Mouse (Mus musculus) frontal cortex, postnatal 14 days (tissue): ENCODE data around the gene Lkaaear1.

Experiments used
- DNase-seq, 2 experiments: peaks; one replicate each; pipeline ENCODE4 v3.0.0; 2022; ENCODE audit warnings: low spot score in 2 of 2

Gene Lkaaear1

DNA sequence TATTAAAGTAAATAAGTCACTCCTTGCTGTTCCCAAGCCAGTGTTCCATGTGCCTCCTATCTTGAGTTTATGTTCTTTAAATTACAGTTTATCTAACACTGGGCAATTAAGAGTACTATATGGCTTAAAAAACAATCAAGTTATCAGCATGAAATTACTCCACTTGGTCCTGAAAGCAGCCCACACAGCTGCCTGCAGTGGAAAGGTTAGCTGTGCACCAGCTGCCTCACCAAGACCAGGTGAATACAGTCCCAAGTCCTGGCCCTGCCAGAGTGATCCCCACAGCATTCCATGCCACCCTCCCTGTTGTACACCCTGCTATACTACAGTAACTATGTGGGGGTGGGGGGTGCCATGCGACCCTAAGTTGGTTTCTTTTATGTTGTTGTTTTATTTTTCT lies 44.7 kb downstream of the Lkaaear1 start:
- DNase-seq, result no peak

DNA sequence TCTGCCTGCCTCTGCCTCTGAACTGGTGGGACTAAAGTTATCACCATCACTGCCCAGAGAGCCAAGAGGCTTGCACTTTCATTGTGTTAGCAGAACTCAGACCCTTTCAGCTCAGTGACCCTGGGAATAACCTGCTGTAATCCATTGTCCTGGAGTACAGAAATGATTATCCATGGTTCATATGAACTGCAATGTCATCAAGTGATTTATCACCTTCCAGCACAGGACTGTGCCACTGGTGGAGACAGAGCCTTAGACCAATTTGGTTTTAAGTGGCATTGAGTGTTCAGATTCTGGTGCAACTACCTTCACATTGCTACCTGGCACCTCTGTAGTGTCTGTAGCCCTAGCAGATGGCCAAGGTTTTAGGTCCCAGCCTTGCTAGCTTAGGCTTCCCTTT lies 45.2 kb downstream of the Lkaaear1 start:
- no peak for DNase-seq

DNA sequence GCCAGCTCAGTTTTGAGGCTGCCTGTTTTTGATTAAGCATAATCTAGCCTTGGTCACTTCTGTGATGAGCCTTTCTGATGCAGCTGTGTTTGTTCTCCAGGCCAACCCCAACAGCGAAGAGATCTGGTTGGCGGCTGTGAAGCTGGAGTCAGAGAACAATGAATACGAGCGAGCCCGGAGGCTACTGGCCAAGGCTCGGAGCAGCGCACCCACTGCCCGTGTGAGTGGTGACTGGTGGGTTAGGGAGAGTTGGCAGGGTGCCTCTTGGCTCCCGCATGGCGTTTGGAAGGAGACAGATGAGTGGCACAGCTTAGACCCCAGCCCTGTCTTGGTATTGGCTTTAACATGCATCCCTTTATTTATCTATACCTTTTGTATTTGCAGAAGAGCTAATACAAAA lies 49.3 kb downstream of the Lkaaear1 start:
- no peak for DNase-seq
